9 mouse cellular contexts compared by ENCODE assay signal in genomic region chr12:112333125-112334079, GRCm38 (mm10).
DNase-seq lines count a peak whose midpoint lies in the region; ATAC-seq lines count a peak whose summit lies in the region.
"Had no signal": no experiment of that assay in that cellular context is flagged by ENCODE, and none has a peak within 500 bp of the region (broad histone marks: within the 10 kb centered on the region; RNA-seq: fewer than 3 reads in every experiment).

No protein-coding gene starts in this region.

- H3K9me3 ChIP-seq in embryonic facial prominence, embryonic 13.5 days, result no peaks in the 10 kb centered on the region
- H3K9me3 ChIP-seq in hindbrain, embryonic 11.5 days (ENCODE audit: control insufficient read depth, low read length), result no peaks in the 10 kb centered on the region
- H3K9me3 ChIP-seq in midbrain, embryonic 16.5 days (replicated peaks; ENCODE audit: control insufficient read depth, low read length, poor library complexity, severe bottlenecking), result no peaks in the 10 kb centered on the region

- H3K27ac ChIP-seq in embryonic facial prominence, embryonic 13.5 days, result peak overlapping the region; percentile 60
- H3K27ac ChIP-seq in hindbrain, embryonic 11.5 days (ENCODE audit: low read depth, low read length), result peak overlapping the region; percentile 89
- H3K27ac ChIP-seq in midbrain, embryonic 16.5 days (ENCODE audit: low read length), result peak overlapping the region; percentile 87
- H3K27ac ChIP-seq: macrophage had no signal

- peaks cover 81% of the 10 kb centered on the region for H3K4me1 ChIP-seq in embryonic facial prominence, embryonic 13.5 days
- peaks cover 34% of the 10 kb centered on the region for H3K4me1 ChIP-seq in hindbrain, embryonic 11.5 days (replicated peaks; ENCODE audit: control insufficient read depth, insufficient read depth, low read length)
- peaks cover 79% of the 10 kb centered on the region for H3K4me1 ChIP-seq in midbrain, embryonic 16.5 days (ENCODE audit: control insufficient read depth, insufficient read depth, low read length)

- H3K36me3 ChIP-seq in embryonic facial prominence, embryonic 13.5 days, result no peaks in the 10 kb centered on the region
- no peaks in the 10 kb centered on the region for H3K36me3 ChIP-seq in hindbrain, embryonic 11.5 days (ENCODE audit: control insufficient read depth, insufficient read depth, low read length)
- H3K36me3 ChIP-seq in midbrain, embryonic 16.5 days (ENCODE audit: control insufficient read depth, insufficient read depth, low read length), result no peaks in the 10 kb centered on the region

- H3K27me3 ChIP-seq in embryonic facial prominence, embryonic 13.5 days, result peaks cover 9% of the 10 kb centered on the region
- H3K27me3 ChIP-seq in hindbrain, embryonic 11.5 days (ENCODE audit: control insufficient read depth, insufficient read depth, low read length), result 0 out of 2 replicates have a peak, but pooled peaks cover 2% of the 10 kb centered on the region
- no peaks in the 10 kb centered on the region for H3K27me3 ChIP-seq in midbrain, embryonic 16.5 days (ENCODE audit: control insufficient read depth, insufficient read depth, low read depth, low read length)

- WGBS in embryonic facial prominence, embryonic 13.5 days, result 17% methylated on average over 19 of the region's 19 CpGs
- 31% methylated on average over 19 of the region's 19 CpGs for WGBS in hindbrain, embryonic 11.5 days
- 11% methylated on average over 19 of the region's 19 CpGs for WGBS in midbrain, embryonic 16.5 days

- no peak overlapping the region for H3K9ac ChIP-seq in embryonic facial prominence, embryonic 13.5 days
- peak overlapping the region; percentile 21; the same call in 1 of the 2 replicates for H3K9ac ChIP-seq in hindbrain, embryonic 11.5 days (ENCODE audit: low read depth, low read length)
- peak overlapping the region; percentile 52; the same call in 1 of the 2 replicates for H3K9ac ChIP-seq in midbrain, embryonic 16.5 days (ENCODE audit: low read depth, low read length)

- peak; percentile 43 for DNase-seq in gastrocnemius, postnatal 25 days
- no peak for DNase-seq in gastrocnemius, adult 8-10 months (ENCODE audit: low spot score in 2 of 2)
- DNase-seq in hindbrain, embryonic 11.5 days (ENCODE audit: low spot score), result peak; percentile 72
- no peak for DNase-seq in thymus, adult 18-20 months
- no peak for DNase-seq in urinary bladder, postnatal 4 days (ENCODE audit: low spot score in 2 of 2)
- DNase-seq in thymus, postnatal 25 days, result no peak

- no peak overlapping the region for H3K4me3 ChIP-seq in embryonic facial prominence, embryonic 13.5 days
- H3K4me3 ChIP-seq in hindbrain, embryonic 11.5 days (ENCODE audit: low read depth, low read length), result no peak overlapping the region
- no peak overlapping the region for H3K4me3 ChIP-seq in midbrain, embryonic 16.5 days (ENCODE audit: low read depth, low read length)

- no peak for ATAC-seq in embryonic facial prominence, embryonic 13.5 days (ENCODE audit: insufficient number of reproducible peaks, insufficient read depth, low FRiP score, low TSS enrichment, low read depth)
- peak; percentile 66 for ATAC-seq in hindbrain, embryonic 11.5 days (ENCODE audit: low FRiP score)
- peak; percentile 19; the same call in 1 of the 2 replicates for ATAC-seq in midbrain, embryonic 16.5 days

- peak overlapping the region; percentile 30 for H3K4me2 ChIP-seq in embryonic facial prominence, embryonic 13.5 days
- no peak overlapping the region for H3K4me2 ChIP-seq in hindbrain, embryonic 11.5 days (replicated peaks; ENCODE audit: low read depth, low read length)
- H3K4me2 ChIP-seq in midbrain, embryonic 16.5 days (ENCODE audit: low read length), result no peak overlapping the region

Comparison
In these comparisons a context has a peak if more than half of its experiments do, and no peak if none do; other contexts are left out.
1. DNase-seq: peak in gastrocnemius, postnatal 25 days (single experiment) and hindbrain, embryonic 11.5 days (single experiment); none in gastrocnemius, adult 8-10 months (0 of 2), thymus, adult 18-20 months (0 of 2), urinary bladder, postnatal 4 days (0 of 2) and thymus, postnatal 25 days (single experiment).
2. Peak in every context shown above with its lines, with median percentiles within 50 percentile points of each other: H3K27ac ChIP-seq.